Mouse (Mus musculus): ENCODE data around the gene Uvssa. TPM values are rescaled to one million over a fixed set of nuclear protein-coding genes. Genes with fewer than 3 reads are reported as not detected.
"Not testable (repeated sequence)": the region's sequence is repeated elsewhere in the genome, so short reads cannot be mapped to it uniquely, and the experiment has no call there.

The Uvssa gene
- polyA plus RNA-seq (2015; fragmentation: Nextera tagmentation; extraction: Ambion mirVana) = 7.7 and 7.8 TPM in 2 replicates

GRCm38 (mm10) chr5:33378302-33378854 is at the start of gene Uvssa:
TSS of gene Uvssa (plus strand) at chr5:33378549.
- Histone ChIP-seq H3K4me2 (ENCODE audit: low read length) (peak within 1 kb of the TSS; percentile 77), H3K4me1 (replicated peaks; ENCODE audit: insufficient read depth, low read length) (0 out of 2 replicates have a peak, but pooled peaks cover 3% of the 10 kb centered on the region), H3K27ac (peak within 1 kb of the TSS; percentile 96), H3K4me3 (replicated peaks; ENCODE audit: low read depth, low read length) (peak within 1 kb of the TSS; percentile 51), H3K9me3 (replicated peaks; ENCODE audit: low read length) (no peaks in the 10 kb centered on the region), H3K27me3 (ENCODE audit: insufficient read depth, low read length) (no peaks in the 10 kb centered on the region), H3K9ac (ENCODE audit: low read depth, low read length) (peak within 1 kb of the TSS; percentile 72), H3K36me3 (ENCODE audit: insufficient read depth, low read length) (peaks cover 23% of the 10 kb centered on the region; the same call in 1 of the 2 replicates)
- peak; percentile 71 for TF ChIP-seq CTCF (IDR thresholded peaks at IDR 0.05; ENCODE audit: low read depth)
- DNase-seq (ENCODE audit: low spot score) = peak; percentile 99
- peak; percentile 98 for ATAC-seq (replicated peaks; ENCODE audit: low FRiP score, low read depth)
- WGBS = under 1% methylated on average over 46 of the region's 46 CpGs

GRCm38 (mm10) chr5:33334381-33335272 is 43.7 kb upstream of the Uvssa start:
- no peaks in the 10 kb centered on the region for H3K9me3 ChIP-seq (replicated peaks; ENCODE audit: low read length)
- H3K27ac ChIP-seq = peak overlapping the region; percentile 79
- no peak for ATAC-seq (replicated peaks; ENCODE audit: low FRiP score, low read depth)
- no peak for TF ChIP-seq CTCF (IDR thresholded peaks at IDR 0.05; ENCODE audit: low read depth)
- peak overlapping the region; percentile 49 for H3K4me2 ChIP-seq (ENCODE audit: low read length)
- H3K4me1 ChIP-seq (replicated peaks; ENCODE audit: insufficient read depth, low read length) = peaks cover 10% of the 10 kb centered on the region
- H3K4me3 ChIP-seq (replicated peaks; ENCODE audit: low read depth, low read length) = peak overlapping the region; percentile 98
- H3K9ac ChIP-seq (ENCODE audit: low read depth, low read length) = peak overlapping the region; percentile 70
- no peaks in the 10 kb centered on the region for H3K27me3 ChIP-seq (ENCODE audit: insufficient read depth, low read length)
- 24% methylated on average over 18 of the region's 18 CpGs for WGBS
- H3K36me3 ChIP-seq (ENCODE audit: insufficient read depth, low read length) = no peaks in the 10 kb centered on the region
- DNase-seq (ENCODE audit: low spot score) = peak; percentile 54

GRCm38 (mm10) chr5:33335273-33335976 is 42.9 kb upstream of the Uvssa start, which contains the start of gene Maea:
TSS of gene Maea (plus strand) at chr5:33335509.
- peaks cover 10% of the 10 kb centered on the region for H3K4me1 ChIP-seq (replicated peaks; ENCODE audit: insufficient read depth, low read length)
- H3K9me3 ChIP-seq (replicated peaks; ENCODE audit: low read length) = no peaks in the 10 kb centered on the region
- H3K36me3 ChIP-seq (ENCODE audit: insufficient read depth, low read length) = no peaks in the 10 kb centered on the region
- TF ChIP-seq CTCF (IDR thresholded peaks at IDR 0.05; ENCODE audit: low read depth) = no peak
- DNase-seq (ENCODE audit: low spot score) (peak; percentile 99), ATAC-seq (replicated peaks; ENCODE audit: low FRiP score, low read depth) (peak; percentile 100)
- peak within 1 kb of the TSS; percentile 92 for H3K27ac ChIP-seq
- H3K27me3 ChIP-seq (ENCODE audit: insufficient read depth, low read length) = no peaks in the 10 kb centered on the region
- H3K9ac ChIP-seq (ENCODE audit: low read depth, low read length) = peak within 1 kb of the TSS; percentile 96
- peak within 1 kb of the TSS; percentile 88 for H3K4me2 ChIP-seq (ENCODE audit: low read length)
- H3K4me3 ChIP-seq (replicated peaks; ENCODE audit: low read depth, low read length) = peak within 1 kb of the TSS; percentile 98
- under 1% methylated on average over 70 of the region's 71 CpGs for WGBS

GRCm38 (mm10) chr5:33335977-33336360 is 42.4 kb upstream of the Uvssa start:
- WGBS = under 1% methylated on average over 31 of the region's 31 CpGs
- H3K27ac ChIP-seq = peak overlapping the region; percentile 92
- ATAC-seq (replicated peaks; ENCODE audit: low FRiP score, low read depth) (peak; percentile 11; the same call in 1 of the 2 replicates), DNase-seq (ENCODE audit: low spot score) (peak; percentile 44)
- no peak for TF ChIP-seq CTCF (IDR thresholded peaks at IDR 0.05; ENCODE audit: low read depth)
- no peaks in the 10 kb centered on the region for H3K27me3 ChIP-seq (ENCODE audit: insufficient read depth, low read length)
- H3K36me3 ChIP-seq (ENCODE audit: insufficient read depth, low read length) = no peaks in the 10 kb centered on the region
- no peaks in the 10 kb centered on the region for H3K9me3 ChIP-seq (replicated peaks; ENCODE audit: low read length)
- peak overlapping the region; percentile 98 for H3K4me3 ChIP-seq (replicated peaks; ENCODE audit: low read depth, low read length)
- peaks cover 10% of the 10 kb centered on the region for H3K4me1 ChIP-seq (replicated peaks; ENCODE audit: insufficient read depth, low read length)
- H3K9ac ChIP-seq (ENCODE audit: low read depth, low read length) = peak overlapping the region; percentile 96
- peak overlapping the region; percentile 88 for H3K4me2 ChIP-seq (ENCODE audit: low read length)

GRCm38 (mm10) chr5:33337206-33337605 is 41.1 kb upstream of the Uvssa start:
- H3K36me3 ChIP-seq (ENCODE audit: insufficient read depth, low read length) = no peaks in the 10 kb centered on the region
- H3K4me2 ChIP-seq (ENCODE audit: low read length) = peak overlapping the region; percentile 88; the same call in 1 of the 2 replicates
- ATAC-seq (replicated peaks; ENCODE audit: low FRiP score, low read depth) (no peak), DNase-seq (ENCODE audit: low spot score) (peak; percentile 23)
- no peak for TF ChIP-seq CTCF (IDR thresholded peaks at IDR 0.05; ENCODE audit: low read depth)
- H3K9ac ChIP-seq (ENCODE audit: low read depth, low read length) = no peak overlapping the region
- no peak overlapping the region; the same call in 1 of the 2 replicates for H3K4me3 ChIP-seq (replicated peaks; ENCODE audit: low read depth, low read length)
- no peak overlapping the region for H3K27ac ChIP-seq
- peaks cover 10% of the 10 kb centered on the region for H3K4me1 ChIP-seq (replicated peaks; ENCODE audit: insufficient read depth, low read length)
- WGBS = 45% methylated on average over 8 of the region's 8 CpGs
- no peaks in the 10 kb centered on the region for H3K27me3 ChIP-seq (ENCODE audit: insufficient read depth, low read length)
- no peaks in the 10 kb centered on the region for H3K9me3 ChIP-seq (replicated peaks; ENCODE audit: low read length)

GRCm38 (mm10) chr5:33341165-33341564 is 37.2 kb upstream of the Uvssa start:
- H3K4me1 ChIP-seq (replicated peaks; ENCODE audit: insufficient read depth, low read length) = peaks cover 10% of the 10 kb centered on the region
- H3K36me3 ChIP-seq (ENCODE audit: insufficient read depth, low read length) = no peaks in the 10 kb centered on the region
- H3K4me3 ChIP-seq (replicated peaks; ENCODE audit: low read depth, low read length) = no peak overlapping the region
- H3K4me2 ChIP-seq (ENCODE audit: low read length) = no peak overlapping the region
- TF ChIP-seq CTCF (IDR thresholded peaks at IDR 0.05; ENCODE audit: low read depth) = no peak
- no peaks in the 10 kb centered on the region for H3K9me3 ChIP-seq (replicated peaks; ENCODE audit: low read length)
- ATAC-seq (replicated peaks; ENCODE audit: low FRiP score, low read depth) (no peak), DNase-seq (ENCODE audit: low spot score) (no peak)
- no peak overlapping the region for H3K9ac ChIP-seq (ENCODE audit: low read depth, low read length)
- H3K27ac ChIP-seq = no peak overlapping the region
- 75% methylated on average over 6 of the region's 6 CpGs for WGBS
- no peaks in the 10 kb centered on the region for H3K27me3 ChIP-seq (ENCODE audit: insufficient read depth, low read length)

GRCm38 (mm10) chr5:33342248-33342647 is 36.1 kb upstream of the Uvssa start:
- ATAC-seq (replicated peaks; ENCODE audit: low FRiP score, low read depth) = not testable (repeated sequence)
- 57% methylated on average over 3 of the region's 3 CpGs for WGBS

More at GRCm38 (mm10) chr5:33342248-33342647, 36.1 kb upstream of the Uvssa start:
- not testable (repeated sequence) for H3K27ac ChIP-seq; H3K9ac ChIP-seq (ENCODE audit: low read depth, low read length); H3K4me1 ChIP-seq (replicated peaks; ENCODE audit: insufficient read depth, low read length); H3K4me2 ChIP-seq (ENCODE audit: low read length); DNase-seq (ENCODE audit: low spot score); H3K36me3 ChIP-seq (ENCODE audit: insufficient read depth, low read length); H3K4me3 ChIP-seq (replicated peaks; ENCODE audit: low read depth, low read length); H3K27me3 ChIP-seq (ENCODE audit: insufficient read depth, low read length); H3K9me3 ChIP-seq (replicated peaks; ENCODE audit: low read length)

Measured in kidney, postnatal 0 days (tissue).